Mouse (Mus musculus) megakaryocyte, embryonic 14.5 days (primary cell): ENCODE results near the gene Unc80.

ENCODE experiments used
- FLI1 ChIP-seq: IDR thresholded peaks from 2 replicates; pipeline ENCODE4 v1.6.1; 2012; ENCODE audit warnings: low read length, inconsistent platforms, mixed read lengths
- GATA1 ChIP-seq: IDR thresholded peaks from 3 replicates; pipeline ENCODE4 v1.6.1; 2012; ENCODE audit warnings: mixed read lengths, low read length, inconsistent platforms, borderline replicate concordance

DNA sequence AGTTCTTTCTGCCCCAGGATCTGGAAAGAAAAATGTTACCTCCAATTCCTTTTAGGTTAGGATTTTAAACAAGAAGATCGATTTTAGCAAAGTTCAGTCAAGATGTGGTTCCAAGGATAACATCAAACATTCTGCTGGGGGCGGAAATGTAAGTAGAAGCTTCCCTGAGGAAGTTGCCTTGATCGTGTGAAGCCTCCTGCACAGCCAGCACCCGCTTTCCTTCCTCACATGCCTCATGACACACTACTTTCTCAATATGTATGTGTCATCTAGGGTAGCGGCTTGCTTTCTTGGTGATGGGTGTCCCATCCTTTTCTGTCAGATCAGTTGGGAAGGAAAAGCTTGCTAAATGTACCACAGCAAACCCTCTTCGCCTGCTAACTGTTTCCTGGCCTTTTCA, 36.7 kb upstream of the Unc80 start:
- no peak for TF ChIP-seq GATA1
- TF ChIP-seq FLI1: no peak
